Mouse (Mus musculus) midbrain, postnatal 0 days (tissue): Measurements from ENCODE around the gene Prr23a2. TPM values are rescaled to one million over a fixed set of nuclear protein-coding genes. Genes with fewer than 3 reads are reported as not detected.
A peak's percentile ranks its signal among the peaks of the same experiment; 100 is the strongest.

Experiments used
- ATAC-seq: fragments of 200-750 bp; cut with Nextera tagmentation; 2 replicates; pipeline ENCODE4 v1.8.0; 2017; ENCODE audit warnings: moderate number of reproducible peaks, mild to moderate bottlenecking, moderate TSS enrichment, moderate library complexity; ENCODE audit not compliant: low FRiP score
- DNase-seq: peaks from one replicate; pipeline ENCODE4 v3.0.0-alpha.2; 2015; ENCODE audit warnings: low spot score
- H3K27ac ChIP-seq: fragments of 300-500 bp; sonication (generic); 2 replicates; pipeline ENCODE4 v1.5.1; 2014; ENCODE audit warnings: low read depth, mild to moderate bottlenecking, low read length, mixed read lengths
- H3K27me3 ChIP-seq: fragments of 300-500 bp; sonication (generic); 2 replicates; pipeline ENCODE4 v1.6.1; 2014; ENCODE audit warnings: low read length, control low read depth, mixed read lengths; ENCODE audit not compliant: insufficient read depth
- H3K36me3 ChIP-seq: fragments of 300-500 bp; sonication (generic); 2 replicates; pipeline ENCODE4 v1.6.1; 2014; ENCODE audit warnings: low read length, control low read depth, mixed read lengths; ENCODE audit not compliant: insufficient read depth
- H3K4me1 ChIP-seq: fragments of 300-500 bp; sonication (generic); 2 replicates; pipeline ENCODE4 v1.6.1; 2014; ENCODE audit warnings: mild to moderate bottlenecking, control low read depth, antibody characterized with exemption, low read length, mixed read lengths; ENCODE audit not compliant: insufficient read depth
- H3K4me2 ChIP-seq: fragments of 300-500 bp; sonication (generic); 2 replicates; pipeline ENCODE4 v1.6.1; 2014; ENCODE audit warnings: low read depth, mild to moderate bottlenecking, low read length, mixed read lengths; ENCODE audit not compliant: poor library complexity, severe bottlenecking
- H3K4me3 ChIP-seq: fragments of 300-500 bp; sonication (generic); 2 replicates; pipeline ENCODE4 v1.5.1; 2014; ENCODE audit warnings: low read depth, mild to moderate bottlenecking, low read length, moderate library complexity
- H3K9ac ChIP-seq: fragments of 300-500 bp; sonication (generic); replicated peaks from 2 replicates; pipeline ENCODE4 v1.6.1; 2014; ENCODE audit warnings: mild to moderate bottlenecking, low read length, moderate library complexity, mixed read lengths; ENCODE audit not compliant: poor library complexity, severe bottlenecking
- H3K9me3 ChIP-seq: fragments of 300-500 bp; sonication (generic); 2 replicates; pipeline ENCODE4 v1.6.1; 2016; ENCODE audit warnings: low read length, control low read depth
- CTCF ChIP-seq: IDR thresholded peaks from 2 replicates; pipeline ENCODE4 v1.5.1; 2016; ENCODE audit warnings: antibody characterized with exemption, mild to moderate bottlenecking
- WGBS: fragments of 180-500 bp; shearing (Covaris S2); extraction: QIAGEN DNeasy Blood & Tissue Kit; methylation state at CpG from one replicate; pipeline ENCODE4 v1.1.7; 2014; 5-methylcytosine and 5-hydroxymethylcytosine counted together
- polyA plus RNA-seq: library from polyadenylated mRNA; unstranded; fragments of >200 nt; fragmentation: Nextera tagmentation; extraction: Ambion mirVana; gene quantifications from 2 replicates; pipeline ENCODE4 v1.2.1, GENCODE M21; 2015
- total RNA-seq: library from RNA; depleted of rRNA; stranded (reverse); fragments of >200 nt; gene quantifications from 2 replicates; pipeline ENCODE4 v1.2.3, GENCODE M21; 2014; rRNA removed

The Prr23a2 gene
- total and polyA plus RNA-seq, 2 experiments from 2014 or later = not detected

DNA sequence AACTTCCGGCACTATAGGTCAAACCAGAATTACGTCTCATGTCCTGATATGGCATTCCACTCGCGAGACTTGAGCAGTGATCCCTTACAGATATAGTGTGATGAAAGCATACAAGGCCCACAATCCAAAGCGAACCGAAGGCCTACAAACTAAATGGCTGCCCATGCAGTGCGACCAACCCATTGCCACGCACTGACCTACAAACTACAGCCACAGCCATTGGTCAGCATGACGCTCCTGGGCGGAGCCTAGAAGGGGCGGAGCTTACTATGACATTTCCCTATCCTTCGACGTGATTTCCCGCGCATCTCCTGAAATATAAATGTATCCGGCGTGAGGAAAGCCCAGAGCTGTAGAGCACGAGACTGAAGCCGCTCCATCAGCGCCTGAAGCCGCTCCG, 14.2 kb upstream of the Prr23a2 start, which contains the start of gene Prr23a1:
TSS of gene Prr23a1 (plus strand) at position 387 of the 400 bp plus-strand sequence.
- no peak within 1 kb of the TSS for H3K4me2 ChIP-seq

DNA sequence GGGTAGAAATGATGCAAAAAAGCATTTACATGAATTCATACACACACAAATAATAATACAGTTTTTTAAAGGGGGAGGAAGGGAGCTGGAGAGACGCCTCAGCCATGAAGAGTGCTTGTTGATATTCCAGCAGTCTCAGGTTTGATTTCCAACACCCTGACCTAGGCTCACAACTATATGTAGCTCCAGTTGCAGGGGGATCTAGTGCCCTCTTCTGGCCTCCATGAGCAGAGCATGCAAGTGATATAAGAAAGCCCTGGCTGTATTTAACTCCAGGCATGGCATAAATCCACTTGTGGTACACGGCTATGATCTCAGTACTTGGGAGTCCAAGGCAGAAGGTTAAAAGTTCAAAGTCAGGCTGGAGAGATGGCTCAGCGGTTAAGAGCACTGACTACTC, 7.2 kb downstream of the Prr23a2 start:
- DNase-seq (no peak), ATAC-seq (no peak)
- peak; percentile 30; the same call in 1 of the 2 replicates for TF ChIP-seq CTCF
- Histone ChIP-seq H3K36me3 (no peaks in the 10 kb centered on the region), H3K27ac (no peak overlapping the region), H3K4me1 (no peaks in the 10 kb centered on the region), H3K9me3 (no peaks in the 10 kb centered on the region), H3K27me3 (no peaks in the 10 kb centered on the region), H3K4me3 (no peak overlapping the region), H3K9ac (no peak overlapping the region), H3K4me2 (no peak overlapping the region)
- WGBS = 79% methylated on average over 3 of the region's 3 CpGs

More for the DNA sequence above, 14.2 kb upstream of the Prr23a2 start, which contains the start of gene Prr23a1:
- no peak within 1 kb of the TSS for H3K9ac ChIP-seq
- no peaks in the 10 kb centered on the region for H3K27me3 ChIP-seq
- no peak; the same call in 1 of the 2 replicates for ATAC-seq
- 64% methylated on average over 22 of the region's 22 CpGs for WGBS
- H3K27ac ChIP-seq = no peak within 1 kb of the TSS
- no peaks in the 10 kb centered on the region for H3K36me3 ChIP-seq
- no peaks in the 10 kb centered on the region for H3K4me1 ChIP-seq
- no peak within 1 kb of the TSS for H3K4me3 ChIP-seq
- H3K9me3 ChIP-seq = peaks cover 8% of the 10 kb centered on the region; the same call in 1 of the 2 replicates
- no peak for TF ChIP-seq CTCF
- peak; percentile 15 for DNase-seq

GRCm38 (mm10) chr9:98864571-98864970, 8.3 kb downstream of the Prr23a2 start, which contains the start of gene Prr23a3:
Gene Prr23a3 (plus strand): TSS chr9:98864767.
- Histone ChIP-seq H3K9ac (no peak within 1 kb of the TSS), H3K9me3 (no peaks in the 10 kb centered on the region), H3K36me3 (no peaks in the 10 kb centered on the region), H3K27me3 (no peaks in the 10 kb centered on the region), H3K4me2 (no peak within 1 kb of the TSS), H3K4me1 (no peaks in the 10 kb centered on the region), H3K4me3 (no peak within 1 kb of the TSS), H3K27ac (no peak within 1 kb of the TSS)
- DNase-seq (no peak), ATAC-seq (no peak)
- WGBS = 58% methylated on average over 22 of the region's 22 CpGs
- no peak for TF ChIP-seq CTCF

- H3K36me3 ChIP-seq = no peaks in the 10 kb centered on the region
- DNase-seq (no peak), ATAC-seq (no peak)
- no peak overlapping the region for H3K4me3 ChIP-seq
- no peaks in the 10 kb centered on the region for H3K9me3 ChIP-seq
- no peak overlapping the region for H3K4me2 ChIP-seq
- TF ChIP-seq CTCF = no peak
- H3K9ac ChIP-seq = no peak overlapping the region
- no peak overlapping the region for H3K27ac ChIP-seq
- no peaks in the 10 kb centered on the region for H3K27me3 ChIP-seq
- no peaks in the 10 kb centered on the region for H3K4me1 ChIP-seq
- WGBS = 94% methylated on average over 1 of the region's 1 CpGs
These were observed 45.2 kb downstream of the Prr23a2 start for GRCm38 (mm10) chr9:98901486-98901885.

DNA sequence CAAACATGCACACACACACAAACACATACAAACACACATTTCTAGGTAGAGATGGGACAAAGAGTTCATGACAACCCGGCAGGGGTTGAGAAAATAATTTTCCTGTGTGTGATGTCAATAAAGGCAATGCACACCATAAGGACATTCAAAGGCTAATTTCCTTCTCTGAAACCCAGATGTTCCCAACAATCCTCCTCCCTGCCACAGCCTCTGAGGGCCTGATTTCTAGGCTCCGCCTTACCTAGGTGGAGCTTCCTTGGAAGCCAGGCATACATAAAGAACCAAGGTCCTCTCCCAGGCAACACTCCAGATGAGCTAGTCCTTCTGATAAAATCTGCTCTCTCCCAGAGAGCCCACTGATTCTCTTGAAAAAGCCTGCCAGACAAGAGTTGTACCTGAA, 46.5 kb downstream of the Prr23a2 start, which contains the start of gene 7420426K07Rik:
TSS of gene 7420426K07Rik (plus strand) at position 301 of the 400 bp plus-strand sequence.
- Histone ChIP-seq H3K4me2 (no peak within 1 kb of the TSS), H3K27me3 (no peaks in the 10 kb centered on the region), H3K4me3 (no peak within 1 kb of the TSS), H3K36me3 (no peaks in the 10 kb centered on the region), H3K27ac (no peak within 1 kb of the TSS), H3K9me3 (no peaks in the 10 kb centered on the region), H3K9ac (no peak within 1 kb of the TSS), H3K4me1 (no peaks in the 10 kb centered on the region)
- 95% methylated on average over 2 of the region's 2 CpGs for WGBS
- DNase-seq (no peak), ATAC-seq (no peak)
- no peak for TF ChIP-seq CTCF

Other genes starting within 250 kb of the Prr23a2 start
- gene Prr23a1, start 14.0 kb upstream of the Prr23a2 start, total RNA-seq = not detected in 2 replicates
- not detected in 2 replicates for gene Prr23a1, start 14.0 kb upstream of the Prr23a2 start, polyA plus RNA-seq
- gene Prr23a3, start 8.3 kb downstream of the Prr23a2 start, total RNA-seq = not detected in 2 replicates
- not detected in 2 replicates for gene Prr23a3, start 8.3 kb downstream of the Prr23a2 start, polyA plus RNA-seq
- not detected in 2 replicates for gene 7420426K07Rik, start 46.6 kb downstream of the Prr23a2 start, total RNA-seq
- gene 7420426K07Rik, start 46.6 kb downstream of the Prr23a2 start, polyA plus RNA-seq = not detected in 2 replicates
- 0.22 and 0.66 TPM in 2 replicates for gene Foxl2, start 98.8 kb downstream of the Prr23a2 start, total RNA-seq
- 0.70 and 0.79 TPM in 2 replicates for gene Foxl2, start 98.8 kb downstream of the Prr23a2 start, polyA plus RNA-seq
- gene Faim, start 129.9 kb downstream of the Prr23a2 start, total RNA-seq = 49.6 and 55.7 TPM in 2 replicates
- 97.9 and 109 TPM in 2 replicates for gene Faim, start 129.9 kb downstream of the Prr23a2 start, polyA plus RNA-seq
- not detected in 2 replicates for gene Gm1123, start 179.2 kb downstream of the Prr23a2 start, total RNA-seq
- gene Gm1123, start 179.2 kb downstream of the Prr23a2 start, polyA plus RNA-seq = 0.15 and 0.16 TPM in 2 replicates